Mouse (Mus musculus) monocyte, adult 2 months (primary cell): ENCODE data around the gene Slc25a51.

Experiments
- DNase-seq, 2 experiments: peaks; one replicate each; pipeline ENCODE4 v3.0.0; 2022; ENCODE audit warnings: low spot score in 2 of 2, low read depth in 1 of 2

The Slc25a51 gene

GRCm38 (mm10) chr4:45408427-45409132, at the start of gene Slc25a51:
Slc25a51 (minus strand) TSS chr4:45408766.
- peak; percentile 41 to 69 for DNase-seq

DNA sequence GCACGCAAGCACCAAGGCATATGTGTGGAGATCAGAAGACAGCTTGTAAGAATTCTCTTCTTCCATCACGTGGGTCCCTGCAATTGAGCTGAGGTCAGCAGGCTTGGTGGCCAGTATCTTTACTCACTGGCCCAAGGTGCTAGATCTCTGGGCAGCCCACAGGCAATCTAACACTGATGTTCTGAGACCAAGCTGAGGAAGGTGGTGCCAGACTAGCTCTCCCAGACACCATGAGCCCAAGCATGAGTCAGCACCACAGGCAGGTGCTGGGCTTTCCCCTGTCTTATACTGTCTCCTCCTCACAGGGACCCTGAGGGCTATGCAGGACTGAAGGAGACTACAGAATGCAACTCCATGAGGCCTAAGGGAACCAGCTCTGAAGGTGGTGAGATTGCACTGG, 49.0 kb upstream of the Slc25a51 start:
- DNase-seq = no peak

DNA sequence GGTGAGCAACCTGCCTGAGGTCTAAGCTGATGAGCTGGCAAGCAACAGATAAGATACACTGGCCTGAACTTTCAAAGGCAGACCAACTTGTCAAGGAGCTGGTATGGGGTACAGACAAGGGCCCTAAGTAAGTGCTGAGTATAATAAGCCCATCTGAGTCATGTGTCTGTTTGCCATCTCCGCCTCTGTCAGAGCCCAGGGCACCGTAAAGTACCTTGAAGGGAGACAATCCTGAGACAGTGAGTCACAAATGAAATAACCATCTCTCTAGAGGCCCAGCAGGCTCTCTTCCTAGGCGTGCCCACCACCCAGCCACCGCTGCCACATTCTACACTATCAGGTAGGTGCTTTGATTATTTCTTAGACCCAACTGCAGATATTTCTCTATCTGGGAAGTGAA, 46.4 kb upstream of the Slc25a51 start:
- DNase-seq = no peak

DNA sequence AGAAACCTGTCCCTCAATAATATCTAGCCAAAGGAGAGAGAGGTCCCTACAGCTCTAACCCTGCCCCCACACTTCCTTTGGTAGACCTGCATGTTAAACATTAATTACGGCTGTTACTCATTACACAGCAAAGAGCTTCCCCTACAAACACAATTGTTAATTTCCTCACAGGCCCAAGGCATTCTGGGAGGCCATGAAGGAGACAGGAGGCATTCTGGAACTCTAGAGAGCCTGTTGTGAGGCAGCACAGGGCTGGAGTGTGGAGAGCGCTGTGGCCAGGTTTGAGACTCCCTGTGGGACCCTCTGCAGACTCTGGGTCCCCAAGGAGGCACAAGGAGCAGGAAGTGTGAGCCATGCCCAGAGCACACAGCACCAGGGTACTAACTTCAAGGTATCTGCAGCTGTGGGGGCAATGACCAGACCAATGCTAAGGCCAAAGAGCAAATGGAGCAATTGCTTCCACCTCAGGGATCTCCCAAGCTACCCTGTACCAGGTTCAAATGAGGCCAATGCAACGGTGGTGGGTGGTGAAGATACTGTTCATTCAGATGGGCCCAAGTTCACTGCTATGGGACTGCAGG, 44.8 kb upstream of the Slc25a51 start:
- no peak for DNase-seq

GRCm38 (mm10) chr4:45452569-45453111, 44.1 kb upstream of the Slc25a51 start:
- peak; percentile 6 to 27 for DNase-seq

DNA sequence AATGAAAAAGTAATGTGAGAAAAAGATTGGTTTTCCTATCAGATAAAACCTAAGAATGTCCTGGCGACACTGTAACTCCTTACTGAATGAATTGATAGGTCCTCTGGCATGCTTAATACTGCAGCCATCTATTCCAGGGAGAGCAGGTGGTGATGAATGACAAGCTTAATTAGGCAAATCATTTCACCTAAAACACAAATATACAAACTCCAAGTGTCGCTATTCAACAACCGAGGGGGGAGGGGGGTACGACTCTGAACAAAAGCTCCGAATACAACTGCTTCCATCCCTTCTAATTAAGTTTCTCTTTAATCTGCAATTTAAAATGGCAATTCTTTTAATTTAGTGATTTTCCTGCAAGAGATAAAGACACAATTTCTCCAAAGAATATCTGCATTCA, 40.4 kb upstream of the Slc25a51 start:
- no peak for DNase-seq

GRCm38 (mm10) chr4:45448481-45448880, 39.9 kb upstream of the Slc25a51 start:
- no peak for DNase-seq

DNA sequence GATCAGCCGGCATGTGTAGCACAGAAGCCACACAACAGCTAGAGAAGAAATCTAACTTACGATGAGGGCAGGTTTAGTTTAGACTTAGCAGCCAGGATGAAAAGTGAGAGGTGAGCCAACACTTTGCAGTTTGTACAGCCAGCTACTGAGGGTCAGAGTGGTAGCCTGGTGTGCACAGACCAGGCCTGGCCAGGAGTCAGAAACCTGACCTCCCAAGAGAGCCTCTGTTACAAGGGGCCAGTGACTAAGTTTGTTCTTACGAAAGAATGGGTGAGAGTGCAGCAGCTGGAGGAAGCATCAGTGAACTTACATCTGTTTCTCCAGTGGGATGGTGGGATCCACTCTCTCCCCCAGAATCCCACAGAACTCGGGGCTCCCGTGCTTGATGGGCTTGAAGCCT, 38.6 kb upstream of the Slc25a51 start:
- no peak for DNase-seq

GRCm38 (mm10) chr4:45445235-45445634, 36.7 kb upstream of the Slc25a51 start:
- DNase-seq = no peak

DNA sequence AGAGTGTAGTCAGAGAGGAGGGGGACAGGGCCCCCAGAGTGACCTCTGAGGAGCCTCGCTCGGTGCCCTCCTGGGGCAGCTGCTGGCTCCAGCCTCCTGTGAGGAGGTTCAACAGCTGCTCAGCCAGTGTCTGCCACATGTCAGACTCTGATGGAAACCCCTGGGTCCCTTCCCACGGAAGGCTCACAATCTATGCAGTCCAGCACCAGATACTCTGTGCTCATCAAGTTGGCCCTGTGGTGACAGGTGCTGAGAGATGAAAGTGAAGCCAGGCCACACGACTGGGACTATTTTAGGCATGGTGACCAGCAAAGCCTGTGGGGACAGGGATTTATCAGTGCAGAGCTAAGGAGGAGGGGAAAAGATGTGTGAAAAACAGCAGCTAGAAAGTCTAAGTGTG, 36.2 kb upstream of the Slc25a51 start:
- no peak for DNase-seq

DNA sequence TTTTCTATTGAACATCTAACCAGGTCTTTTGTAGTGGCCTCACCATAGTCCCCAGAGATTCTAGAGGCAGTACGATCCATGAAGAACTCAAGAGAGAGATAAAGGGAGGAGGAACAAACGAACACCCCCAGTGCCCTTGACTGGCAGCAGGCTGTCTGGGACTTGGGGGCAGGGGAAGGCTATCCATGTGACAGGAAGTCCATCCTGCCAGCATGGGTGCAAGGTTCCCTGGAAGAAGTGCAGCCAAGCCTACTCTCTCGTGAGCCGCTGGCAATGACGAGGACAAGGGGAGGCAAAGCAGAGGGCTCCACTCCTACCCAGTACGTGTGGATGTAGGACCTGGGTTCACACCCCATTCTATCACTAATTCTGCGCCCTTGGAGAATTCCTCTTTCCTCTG, 35.1 kb upstream of the Slc25a51 start:
- DNase-seq = no peak

- DNase-seq = no peak
Observed at GRCm38 (mm10) chr4:45442237-45442636, 33.7 kb upstream of the Slc25a51 start.

DNA sequence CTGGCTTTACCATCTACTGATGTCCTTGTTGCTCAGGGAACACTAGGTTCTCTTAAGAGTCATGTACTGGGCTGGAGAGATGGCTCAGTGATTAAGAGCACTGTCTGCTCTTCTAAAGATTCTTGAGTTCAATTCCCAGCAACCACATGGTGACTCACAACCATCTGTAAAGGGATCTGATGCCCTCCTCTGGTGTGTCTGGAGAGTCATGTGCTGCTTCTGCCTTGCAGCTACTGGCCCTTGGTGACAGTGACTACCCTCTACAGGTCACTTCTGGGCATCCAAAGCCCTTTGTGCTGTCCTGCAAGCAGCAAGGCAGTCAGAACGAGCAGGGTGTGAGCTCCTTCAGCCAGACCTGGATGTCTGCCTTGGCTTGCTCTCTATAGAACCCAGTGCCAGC, 33.2 kb upstream of the Slc25a51 start:
- no peak for DNase-seq

DNA sequence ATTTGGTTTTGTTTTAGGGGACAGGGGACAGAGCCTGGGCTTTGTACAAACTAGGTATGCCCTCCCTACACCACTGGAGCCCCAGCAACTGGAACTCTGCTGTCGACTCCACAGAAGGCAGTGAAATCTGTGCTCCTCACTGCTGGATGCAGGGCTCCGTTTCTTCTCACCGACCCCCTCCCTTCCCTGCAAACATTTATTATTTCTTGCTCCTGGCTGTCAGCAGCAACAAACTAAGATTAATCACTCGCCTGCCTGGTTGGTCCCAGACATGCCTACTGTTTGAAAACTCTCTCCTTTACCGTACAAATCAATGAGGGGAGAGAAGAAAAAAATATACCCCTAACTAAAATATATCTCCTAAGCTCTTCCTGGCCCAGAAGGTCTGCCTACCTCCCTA, 30.7 kb upstream of the Slc25a51 start:
- no peak for DNase-seq

- no peak for DNase-seq
Observed at GRCm38 (mm10) chr4:45437010-45437409, 28.4 kb upstream of the Slc25a51 start.

GRCm38 (mm10) chr4:45436383-45436913, 27.9 kb upstream of the Slc25a51 start:
- no peak for DNase-seq

DNA sequence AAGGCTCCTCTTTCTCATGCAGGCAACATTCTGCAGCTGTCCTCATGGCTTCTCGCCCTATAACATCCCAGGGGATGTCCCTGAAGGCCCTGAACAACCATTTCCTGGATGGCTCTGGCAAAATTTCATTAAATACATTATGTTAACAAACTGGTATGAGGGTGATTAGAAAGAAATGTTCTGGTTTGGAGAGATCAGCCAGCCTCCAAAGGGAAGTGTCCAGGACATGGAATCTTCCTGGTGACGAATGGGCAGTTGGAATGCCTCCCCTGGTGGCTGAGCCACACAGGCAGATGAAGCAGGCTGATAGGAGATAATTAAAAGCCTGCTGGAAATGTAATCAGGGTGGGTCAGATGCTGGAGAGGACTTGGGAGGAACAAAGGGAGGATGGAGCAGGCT, 27.3 kb upstream of the Slc25a51 start:
- DNase-seq = no peak

DNA sequence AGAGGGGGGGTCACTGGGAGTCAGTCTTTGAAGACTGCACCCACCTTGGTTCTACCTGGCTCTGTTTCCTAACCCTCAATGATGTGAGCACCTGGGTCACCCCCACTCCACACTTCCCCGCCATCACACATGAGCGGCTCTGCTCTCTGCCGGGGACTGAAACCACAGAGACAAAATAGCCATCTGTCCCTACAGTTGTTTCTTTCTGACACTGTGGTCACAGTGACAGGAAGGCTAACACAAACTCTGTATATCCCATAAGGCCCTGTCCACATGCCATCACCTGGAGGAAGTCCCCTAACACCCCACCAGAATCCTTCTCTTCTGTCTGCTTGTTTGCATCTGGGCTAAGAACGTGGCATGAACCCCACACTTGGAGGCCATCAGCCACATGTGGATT, 26.1 kb upstream of the Slc25a51 start:
- no peak for DNase-seq

- no peak for DNase-seq
Observed at GRCm38 (mm10) chr4:45434071-45434470, 25.5 kb upstream of the Slc25a51 start.

DNA sequence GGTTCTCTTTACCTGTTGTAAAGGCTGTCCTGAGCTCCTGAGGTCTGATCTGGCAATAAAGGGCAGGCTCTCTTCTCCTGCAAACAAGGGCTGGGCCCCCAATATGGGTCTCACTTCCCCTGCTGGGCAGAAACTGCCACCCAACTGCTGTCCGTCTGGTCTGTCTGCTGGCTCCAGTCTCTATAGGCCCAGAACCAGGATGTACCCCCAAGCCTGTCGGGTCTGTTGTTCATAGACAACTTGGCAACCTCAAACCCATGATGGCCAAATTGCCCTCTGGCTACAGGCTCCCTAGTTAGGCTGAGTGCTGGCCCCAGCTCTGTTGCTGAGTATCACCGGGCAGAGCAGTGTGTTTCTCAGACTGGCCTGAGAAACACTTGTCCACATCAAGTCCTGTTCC, 23.2 kb upstream of the Slc25a51 start:
- DNase-seq = no peak

GRCm38 (mm10) chr4:45431316-45431715, 22.8 kb upstream of the Slc25a51 start:
- no peak for DNase-seq

DNA sequence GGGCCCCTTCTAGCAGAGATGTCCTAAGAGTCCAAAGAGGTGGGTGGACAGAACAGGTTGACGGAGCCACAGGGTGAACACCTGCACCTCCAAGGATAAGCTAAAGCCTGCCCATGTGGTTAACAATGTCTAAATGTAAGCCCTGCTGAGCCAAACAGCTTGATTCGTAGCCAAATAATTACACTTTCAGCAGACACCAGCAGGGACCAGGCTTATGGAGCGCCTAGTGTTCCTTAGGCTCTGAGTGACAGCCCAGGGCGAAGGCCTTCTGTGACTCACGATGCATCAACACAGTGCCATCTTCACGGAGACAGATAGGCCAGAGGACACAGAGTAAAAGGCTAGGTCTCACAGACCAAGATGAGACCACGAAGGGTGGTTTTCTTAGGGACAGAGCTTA, 20.9 kb upstream of the Slc25a51 start:
- no peak for DNase-seq
